Mouse (Mus musculus) MEL (cell line): ENCODE results near the gene Dcaf5. TPM values are rescaled to one million over a fixed set of nuclear protein-coding genes. Genes with fewer than 3 reads are reported as not detected.

Experiments used
- DNase-seq: peaks from one replicate; pipeline ENCODE4 v3.0.0; 2011; ENCODE audit warnings: low read depth, low spot score
- H3K27ac ChIP-seq: 2 replicates; pipeline ENCODE4 v1.5.1; 2012; ENCODE audit warnings: low read depth, mild to moderate bottlenecking, control low read depth, low read length, moderate library complexity; ENCODE audit not compliant: control insufficient read depth
- H3K27me3 ChIP-seq, 2 experiments: fragments of 150-350 bp in 1 of 2; sonication (generic) in 1 of 2; 2 replicates each; pipeline ENCODE4 v1.6.1; 2012; ENCODE audit warnings: low read length in 2 of 2, mild to moderate bottlenecking in 2 of 2, improper control_type of control experiment in 1 of 2, moderate library complexity in 1 of 2; ENCODE audit not compliant: insufficient read depth in 2 of 2, control insufficient read depth in 1 of 2
- H3K36me3 ChIP-seq, 2 experiments: 2 replicates each; pipeline ENCODE4 v1.6.1; 2012 to 2014; ENCODE audit warnings: low read length in 2 of 2, improper control_type of control experiment in 1 of 2, inconsistent platforms in 1 of 2, mild to moderate bottlenecking in 1 of 2; ENCODE audit not compliant: insufficient read depth in 2 of 2, control insufficient read depth in 1 of 2
- H3K4me1 ChIP-seq, 2 experiments: fragments of 150-350 bp in 1 of 2; sonication (generic) in 1 of 2; 2 replicates each; pipeline ENCODE4 v1.6.1; 2012; ENCODE audit warnings: low read length in 2 of 2, improper control_type of control experiment in 1 of 2, mild to moderate bottlenecking in 1 of 2; ENCODE audit not compliant: insufficient read depth in 2 of 2, control insufficient read depth in 1 of 2
- H3K4me3 ChIP-seq, 2 experiments: fragments of 150-350 bp in 1 of 2; sonication (generic) in 1 of 2; 2 replicates each; pipeline ENCODE4 v1.5.1; 2012; ENCODE audit warnings: low read depth in 2 of 2, low read length in 2 of 2, mild to moderate bottlenecking in 2 of 2, moderate library complexity in 2 of 2, control low read depth in 1 of 2, improper control_type of control experiment in 1 of 2; ENCODE audit not compliant: control insufficient read depth in 1 of 2, insufficient read depth in 1 of 2
- H3K79me2 ChIP-seq: 2 replicates; pipeline ENCODE4 v1.6.1; 2012; ENCODE audit warnings: mild to moderate bottlenecking, low read length, moderate library complexity; ENCODE audit not compliant: control insufficient read depth, poor library complexity, insufficient read depth
- H3K9ac ChIP-seq: 2 replicates; pipeline ENCODE4 v1.6.1; 2012; ENCODE audit warnings: low read depth, mild to moderate bottlenecking, control low read depth, low read length, moderate library complexity; ENCODE audit not compliant: control insufficient read depth, poor library complexity, severe bottlenecking
- H3K9me3 ChIP-seq: fragments of 150-350 bp; sonication (generic); replicated peaks from 2 replicates; pipeline ENCODE4 v1.6.1; 2012; ENCODE audit warnings: mild to moderate bottlenecking, low read length, improper control_type of control experiment, moderate library complexity; ENCODE audit not compliant: insufficient read depth
- CHD2 ChIP-seq: IDR thresholded peaks from 2 replicates; pipeline ENCODE4 v1.6.1; 2011; ENCODE audit warnings: low read length, improper control_type of control experiment
- CTCF ChIP-seq, 3 experiments: IDR thresholded peaks in 2 of 3; conservative IDR thresholded peaks in 1 of 3; 2 replicates each; pipeline ENCODE4 v1.5.1; 2011 to 2012; ENCODE audit warnings: low read length in 3 of 3, low read depth in 2 of 3, mild to moderate bottlenecking in 2 of 3, improper control_type of control experiment in 1 of 3, inconsistent platforms in 1 of 3, mixed read lengths in 1 of 3, moderate library complexity in 1 of 3; ENCODE audit not compliant: control insufficient read depth in 1 of 3, insufficient read depth in 1 of 3, poor library complexity in 1 of 3, severe bottlenecking in 1 of 3
- E2F4 ChIP-seq: IDR thresholded peaks from 2 replicates; pipeline ENCODE4 v1.6.1; 2011; ENCODE audit warnings: low read depth, low read length, improper control_type of control experiment, borderline replicate concordance
- ELF1 ChIP-seq: IDR thresholded peaks from 2 replicates; pipeline ENCODE4 v1.6.1; 2014; ENCODE audit warnings: low read depth, mild to moderate bottlenecking, inconsistent platforms, low read length, improper control_type of control experiment, moderate library complexity
- EP300 ChIP-seq, 2 experiments: IDR thresholded peaks; 2 replicates each; pipeline ENCODE4 v1.6.1; 2011; ENCODE audit warnings: improper control_type of control experiment in 2 of 2, low read length in 2 of 2, low read depth in 1 of 2, mild to moderate bottlenecking in 1 of 2
- ETS1 ChIP-seq: IDR thresholded peaks from 2 replicates; pipeline ENCODE4 v1.6.1; 2012; ENCODE audit warnings: low read depth, mild to moderate bottlenecking, inconsistent platforms, low read length, improper control_type of control experiment, moderate library complexity
- GABPA ChIP-seq: IDR thresholded peaks from 2 replicates; pipeline ENCODE4 v1.6.1; 2012; ENCODE audit warnings: low read depth, mild to moderate bottlenecking, inconsistent platforms, low read length, improper control_type of control experiment, moderate library complexity
- MAFK ChIP-seq: IDR thresholded peaks from 2 replicates; pipeline ENCODE4 v1.6.1; 2011; ENCODE audit warnings: low read depth, mild to moderate bottlenecking, low read length, improper control_type of control experiment, borderline replicate concordance
- MAZ ChIP-seq: IDR thresholded peaks from 2 replicates; pipeline ENCODE4 v1.6.1; 2012; ENCODE audit warnings: low read depth, mild to moderate bottlenecking, inconsistent platforms, low read length, improper control_type of control experiment
- MEF2A ChIP-seq: IDR thresholded peaks from 2 replicates; pipeline ENCODE4 v1.6.1; 2014; ENCODE audit warnings: low read depth, mild to moderate bottlenecking, inconsistent platforms, low read length, improper control_type of control experiment; ENCODE audit not compliant: poor library complexity, insufficient replicate concordance, severe bottlenecking; ENCODE audit errors: extremely low read depth
- MXI1 ChIP-seq: IDR thresholded peaks from 2 replicates; pipeline ENCODE4 v1.6.1; 2011; ENCODE audit warnings: mild to moderate bottlenecking, low read depth, low read length, improper control_type of control experiment
- NELFE ChIP-seq: IDR thresholded peaks from 2 replicates; pipeline ENCODE4 v1.6.1; 2011; ENCODE audit warnings: low read depth, low read length, improper control_type of control experiment
- SMC3 ChIP-seq: IDR thresholded peaks from 2 replicates; pipeline ENCODE4 v1.6.1; 2011; ENCODE audit warnings: low read depth, low read length, improper control_type of control experiment
- TCF12 ChIP-seq: IDR thresholded peaks from 2 replicates; pipeline ENCODE4 v1.6.1; 2014; ENCODE audit warnings: low read depth, mild to moderate bottlenecking, inconsistent platforms, low read length, improper control_type of control experiment, moderate library complexity
- USF1 ChIP-seq: IDR thresholded peaks from 2 replicates; pipeline ENCODE4 v1.6.1; 2014; ENCODE audit warnings: low read depth, mild to moderate bottlenecking, inconsistent platforms, low read length, improper control_type of control experiment, moderate library complexity
- polyA plus RNA-seq, 2 experiments: library from polyadenylated mRNA; stranded (reverse) in 1 of 2; unstranded in 1 of 2; fragments of >175 nt in 1 of 2; fragments of >200 nt in 1 of 2; gene quantifications; 2 replicates each; pipeline versions ENCODE4 v1.2.1 to v1.2.4; 2012; ENCODE audit warnings: low replicate concordance in 2 of 2, low read depth in 1 of 2; ENCODE audit not compliant: insufficient read length in 2 of 2, insufficient read depth in 1 of 2, missing spikeins in 1 of 2
- total RNA-seq: library from RNA; depleted of rRNA; stranded (reverse); fragments of 300-350 nt; gene quantifications from 2 replicates; pipeline ENCODE4 v1.2.3, GENCODE M21; 2012

Dcaf5 gene
- total and polyA plus RNA-seq, 3 experiments, result 8.1 to 15.6 TPM; not detected in 1

DNA sequence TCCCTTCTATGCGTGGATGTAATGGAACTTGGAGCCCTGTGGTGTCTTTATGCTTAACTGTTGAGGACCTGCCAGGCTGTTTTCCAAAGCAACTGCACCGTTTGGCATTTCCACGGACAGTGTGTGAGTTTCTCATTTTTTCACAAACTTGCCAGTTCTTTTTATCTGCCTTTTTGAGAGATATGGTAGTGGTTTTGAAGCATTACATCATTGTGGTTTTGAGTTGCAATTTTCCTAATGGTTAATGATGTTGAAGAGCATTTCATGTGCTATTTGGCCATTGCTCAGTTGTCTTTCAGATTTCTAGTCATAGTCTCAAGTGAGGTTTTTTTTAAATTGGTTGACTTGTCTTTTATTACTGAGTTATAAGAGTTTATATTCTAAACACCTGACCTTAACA, 37.3 kb upstream of the Dcaf5 start (continued):
- TF ChIP-seq TCF12 (no peak), ELF1 (no peak), USF1 (no peak), E2F4 (no peak), CTCF (IDR thresholded peaks at IDR 0.05 in 2 of 3, conservative IDR thresholded peaks at IDR 0.05 in 1 of 3; ENCODE audit: control insufficient read depth in 1 of 3, insufficient read depth in 1 of 3, low read depth in 2 of 3, low read length in 3 of 3, poor library complexity in 1 of 3, severe bottlenecking in 1 of 3) (no peak)

DNA sequence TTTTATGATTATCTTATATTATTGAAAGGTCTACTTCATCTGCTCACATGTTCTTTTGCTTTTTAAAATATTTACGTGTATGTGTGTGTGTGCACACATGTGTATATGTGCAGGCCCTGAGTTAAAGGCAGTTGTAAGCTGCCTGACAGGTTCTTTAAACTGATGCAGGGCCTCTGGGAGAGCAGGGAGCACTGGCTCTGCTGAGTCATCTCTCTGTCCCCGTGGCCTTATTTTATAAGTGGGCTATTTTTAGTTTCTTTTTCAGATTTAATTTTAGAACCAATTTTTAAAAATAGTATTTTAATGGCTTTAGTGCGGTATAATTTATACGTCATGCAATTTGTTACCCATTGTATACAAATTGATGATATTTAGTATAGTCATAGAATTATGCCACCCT, 35.5 kb upstream of the Dcaf5 start:
- peak; percentile 53 for DNase-seq
- Histone ChIP-seq H3K79me2 (peaks cover 3% of the 10 kb centered on the region; the same call in 1 of the 2 replicates), H3K27ac (no peak overlapping the region), H3K27me3 (no peaks in the 10 kb centered on the region), H3K36me3 (peaks cover 0 to 22% of the 10 kb centered on the region in 2 experiments; a peak in 3 of 4 replicates), H3K9ac (no peak overlapping the region), H3K9me3 (no peaks in the 10 kb centered on the region), H3K4me3 (no peak overlapping the region), H3K4me1 (peaks cover 15 to 16% of the 10 kb centered on the region in 2 experiments)
- TF ChIP-seq NELFE (no peak), ETS1 (0 out of 2 replicates have a peak, but pooled peaks have one; percentile 41), MEF2A (peak; percentile 41; the same call in 1 of the 2 replicates), GABPA (0 out of 2 replicates have a peak, but pooled peaks have one; percentile 52), MAFK (peak; percentile 68; the same call in 1 of the 2 replicates), CTCF (IDR thresholded peaks at IDR 0.05 in 2 of 3, conservative IDR thresholded peaks at IDR 0.05 in 1 of 3; ENCODE audit: control insufficient read depth in 1 of 3, insufficient read depth in 1 of 3, low read depth in 2 of 3, low read length in 3 of 3, poor library complexity in 1 of 3, severe bottlenecking in 1 of 3) (no peak), USF1 (peak; percentile 22; the same call in 1 of the 2 replicates)

DNA sequence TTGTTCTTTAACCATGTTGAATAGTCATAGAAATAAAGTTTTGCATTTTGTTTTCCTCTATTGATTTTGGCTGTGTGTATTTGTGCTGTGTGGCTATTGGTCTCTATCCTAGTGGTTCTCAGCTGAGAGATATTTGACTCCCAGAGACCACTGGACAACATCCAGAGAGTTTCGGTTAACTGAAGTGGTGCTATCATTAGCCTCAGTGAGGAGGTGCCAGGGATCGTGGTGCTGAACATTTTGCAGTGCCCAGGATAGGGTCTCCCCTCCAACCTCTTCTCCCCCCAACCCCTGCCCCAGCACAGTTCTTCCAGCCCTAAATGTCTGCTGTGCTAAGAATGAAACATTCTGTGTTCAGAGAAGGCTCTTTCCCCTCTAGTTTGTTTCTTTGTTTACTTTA, 33.8 kb upstream of the Dcaf5 start:
- Histone ChIP-seq H3K27ac (no peak overlapping the region), H3K36me3 (peaks cover 0 to 22% of the 10 kb centered on the region in 2 experiments; a peak in 2 of 4 replicates), H3K9ac (no peak overlapping the region), H3K27me3 (no peaks in the 10 kb centered on the region), H3K9me3 (no peaks in the 10 kb centered on the region), H3K4me1 (peaks cover 16 to 17% of the 10 kb centered on the region in 2 experiments), H3K4me3 (no peak overlapping the region), H3K79me2 (peaks cover 3% of the 10 kb centered on the region; the same call in 1 of the 2 replicates)
- no peak for TF ChIP-seq MAZ
- no peak for TF ChIP-seq ELF1
- no peak for TF ChIP-seq SMC3
- no peak for TF ChIP-seq MAFK
- no peak for TF ChIP-seq MXI1
- TF ChIP-seq CHD2, result no peak
- no peak for TF ChIP-seq EP300 (IDR thresholded peaks at IDR 0.05; ENCODE audit: low read depth in 1 of 2, low read length in 2 of 2)
- no peak for DNase-seq
